Mouse (Mus musculus): ENCODE results near the gene Tubb2a.
"Not testable (repeated sequence)": the region's sequence is repeated elsewhere in the genome, so short reads cannot be mapped to it uniquely, and the experiment has no call there.

Tubb2a gene

GRCm38 (mm10) chr13:34088871-34089288, 11.1 kb upstream of the Tubb2a start:
- no peak for DNase-seq

GRCm38 (mm10) chr13:34088201-34088649, 10.4 kb upstream of the Tubb2a start:
- not testable (repeated sequence) for DNase-seq

DNA sequence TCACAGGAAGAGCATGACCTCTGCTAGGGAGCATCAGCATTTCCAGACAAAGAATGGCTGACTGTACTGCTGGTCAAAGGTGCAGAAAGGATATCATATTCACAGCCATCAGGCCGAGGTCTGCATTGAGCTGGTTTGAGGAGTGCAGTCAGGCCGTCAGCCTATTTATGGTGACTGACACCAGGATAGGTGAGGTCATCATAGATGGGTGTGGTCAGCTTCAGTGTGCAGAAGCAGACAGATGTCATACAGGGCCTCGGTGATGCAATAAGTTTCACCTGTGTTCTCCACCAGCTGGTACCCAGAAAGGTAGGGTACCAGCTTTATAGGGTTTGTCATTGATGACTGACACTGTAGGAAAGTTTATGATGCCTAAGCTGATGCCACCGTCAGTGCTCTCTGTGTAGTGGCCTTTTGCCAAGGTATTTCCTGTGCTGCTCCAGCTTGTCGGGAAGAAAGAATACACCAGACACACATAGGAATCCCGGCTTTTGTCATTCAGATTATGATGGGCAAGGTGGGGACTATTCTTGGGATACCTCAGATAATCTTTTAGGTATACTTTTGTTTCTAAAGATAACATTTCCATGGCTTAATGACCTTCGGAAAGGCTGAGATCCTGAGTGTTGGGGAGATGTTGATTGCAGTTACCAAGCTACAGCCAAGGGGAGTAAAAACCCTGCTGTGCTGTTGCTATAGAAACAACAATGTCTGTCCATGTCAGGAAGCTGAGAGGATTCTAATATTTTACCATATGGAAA, 9.4 kb upstream of the Tubb2a start:
- DNase-seq, result no peak

- peak; percentile 22 for DNase-seq
These were observed 6.4 kb upstream of the Tubb2a start for GRCm38 (mm10) chr13:34084026-34084750.

DNA sequence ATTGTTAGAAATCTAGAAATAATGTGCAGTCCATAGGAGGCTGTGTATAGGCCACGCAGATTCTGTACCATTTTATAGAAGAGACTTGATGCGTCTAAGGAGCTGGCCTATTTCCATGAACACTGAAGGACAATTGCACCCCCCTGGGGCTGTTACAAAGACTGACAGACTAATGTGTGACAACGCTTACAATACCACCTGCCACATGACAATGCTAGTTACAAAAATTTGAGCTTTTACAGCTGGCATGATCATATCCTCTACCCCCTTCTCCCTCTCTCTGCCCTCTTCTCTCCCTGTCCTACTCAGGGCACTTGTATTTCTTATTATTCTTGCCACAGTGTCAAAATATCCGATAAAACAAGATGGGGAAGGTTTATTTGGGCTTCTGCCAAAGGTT, 4.1 kb upstream of the Tubb2a start:
- no peak for DNase-seq

DNA sequence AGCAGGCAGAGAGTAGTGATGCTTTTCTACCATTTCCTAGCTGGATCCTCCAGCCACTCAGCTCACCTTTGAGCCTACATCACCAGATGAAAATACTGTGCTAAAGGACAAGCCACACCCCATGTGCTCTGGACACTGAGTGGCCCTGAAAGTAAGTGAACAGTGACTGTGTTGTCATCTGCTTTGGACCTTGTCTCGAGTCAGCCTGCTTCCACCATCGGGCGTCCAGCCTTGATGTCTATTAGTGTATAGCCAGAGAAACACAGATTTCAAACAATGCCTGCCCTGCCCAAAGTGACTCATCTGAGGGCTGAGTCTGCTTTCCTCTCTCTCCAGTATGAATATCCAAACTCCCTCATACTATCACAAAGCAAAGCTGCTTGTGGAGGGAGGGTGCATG, 2.0 kb upstream of the Tubb2a start:
- DNase-seq, result no peak

GRCm38 (mm10) chr13:34078500-34079280, 883 bp upstream of the Tubb2a start:
- DNase-seq, result no peak

GRCm38 (mm10) chr13:34076561-34077491, 981 bp downstream of the Tubb2a start:
- DNase-seq, result peak; percentile 59

- DNase-seq, result not testable (repeated sequence)
These were observed 1.9 kb downstream of the Tubb2a start for GRCm38 (mm10) chr13:34075893-34076292.

DNA sequence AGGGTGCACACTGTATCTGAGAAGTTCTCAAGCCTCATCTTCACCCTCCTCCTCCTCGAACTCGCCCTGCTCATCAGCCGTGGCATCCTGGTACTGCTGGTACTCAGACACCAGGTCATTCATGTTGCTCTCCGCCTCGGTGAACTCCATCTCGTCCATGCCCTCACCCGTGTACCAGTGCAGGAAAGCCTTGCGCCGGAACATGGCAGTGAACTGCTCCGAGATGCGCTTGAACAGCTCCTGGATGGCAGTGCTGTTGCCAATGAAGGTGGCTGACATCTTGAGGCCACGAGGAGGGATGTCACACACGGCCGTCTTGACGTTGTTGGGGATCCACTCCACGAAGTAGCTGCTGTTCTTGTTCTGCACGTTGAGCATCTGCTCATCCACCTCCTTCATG, 3.4 kb downstream of the Tubb2a start:
- DNase-seq, result not testable (repeated sequence)

GRCm38 (mm10) chr13:34072847-34073246, 5.0 kb downstream of the Tubb2a start:
- DNase-seq, result no peak

DNA sequence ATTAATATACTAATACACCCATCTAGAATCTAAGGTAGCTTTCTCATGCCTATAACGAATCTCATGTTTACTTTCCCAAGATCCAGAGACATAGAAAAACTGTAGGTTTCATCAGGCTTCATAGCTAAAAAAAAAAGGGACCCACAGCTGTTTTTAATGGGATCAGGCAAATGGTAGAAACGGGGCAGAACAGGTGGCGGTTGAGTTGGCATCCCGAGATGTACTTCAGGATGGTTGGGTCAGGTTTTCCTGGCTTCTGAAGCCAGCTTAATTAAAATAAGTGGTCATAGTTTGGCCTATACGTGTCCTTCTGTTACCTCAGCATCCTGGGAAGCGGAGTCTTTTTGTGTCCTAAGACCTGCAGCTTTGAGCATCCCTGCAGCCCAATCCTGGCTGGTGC, 6.0 kb downstream of the Tubb2a start:
- DNase-seq, result no peak

DNA sequence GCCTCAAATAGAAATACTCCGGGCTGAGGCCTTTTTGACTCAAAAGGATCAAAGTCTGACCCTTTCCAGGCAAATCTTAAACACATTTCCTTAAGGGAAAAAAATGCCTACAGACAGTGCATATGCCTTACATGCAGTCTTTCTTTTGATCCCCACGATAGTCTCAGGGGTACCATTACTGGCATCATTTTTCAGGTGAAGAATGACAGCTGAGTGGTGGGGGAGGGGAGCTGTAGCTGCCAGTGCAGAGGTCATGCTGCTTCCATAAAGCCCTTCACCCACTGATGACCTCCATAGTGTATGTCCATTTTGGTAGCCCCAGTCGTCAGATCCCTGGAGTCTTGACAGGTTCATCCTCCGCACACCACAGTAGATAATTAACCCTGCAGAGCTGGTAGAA, 7.5 kb downstream of the Tubb2a start:
- DNase-seq, result no peak

GRCm38 (mm10) chr13:34066351-34066750, 11.5 kb downstream of the Tubb2a start:
- DNase-seq, result no peak

GRCm38 (mm10) chr13:34062466-34062865, 15.3 kb downstream of the Tubb2a start:
- no peak for DNase-seq

DNA sequence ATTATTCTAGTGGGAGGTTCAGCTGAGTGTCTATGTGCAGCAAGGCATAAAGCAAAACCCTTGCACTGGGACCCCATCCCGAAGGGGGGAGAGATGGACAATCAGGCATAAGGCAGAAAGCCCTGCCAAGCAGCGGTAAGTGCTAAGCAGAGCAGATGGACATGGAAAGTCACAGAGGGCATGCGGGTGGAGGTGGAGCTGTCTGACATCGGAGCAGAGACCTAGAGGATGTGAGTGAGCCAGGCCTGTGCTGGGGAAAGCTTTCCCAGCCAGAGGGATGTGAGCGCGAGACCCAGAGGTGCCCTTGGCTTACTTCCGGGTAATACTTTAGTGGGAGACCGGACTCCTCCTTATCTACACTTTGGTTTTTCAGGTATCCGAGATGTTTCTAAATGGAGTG, 17.7 kb downstream of the Tubb2a start:
- no peak for DNase-seq

DNA sequence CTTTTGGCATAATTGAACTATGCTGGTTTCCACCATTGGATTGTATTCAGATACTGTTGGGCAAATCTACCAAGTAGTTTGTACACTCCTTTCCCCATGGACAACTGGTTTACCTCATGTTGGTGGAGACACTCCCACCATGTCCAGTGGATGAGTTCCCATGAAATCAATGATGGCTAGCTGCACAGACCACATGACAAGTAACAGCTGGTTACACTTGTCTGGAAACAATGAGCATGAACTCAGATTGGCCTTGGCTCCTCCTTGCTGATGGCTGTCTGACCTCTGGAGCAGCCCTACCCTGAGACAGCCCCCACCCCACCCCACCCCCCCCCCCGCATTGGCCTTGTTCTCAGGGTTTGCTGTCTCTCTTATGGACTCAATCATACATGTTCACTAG, 20.6 kb downstream of the Tubb2a start:
- DNase-seq, result no peak

GRCm38 (mm10) chr13:34054983-34055382, 22.8 kb downstream of the Tubb2a start:
- DNase-seq, result no peak

- DNase-seq, result no peak
These were observed 23.4 kb downstream of the Tubb2a start for GRCm38 (mm10) chr13:34054391-34054790.

GRCm38 (mm10) chr13:34053673-34054282, 24.0 kb downstream of the Tubb2a start:
- DNase-seq, result no peak

DNA sequence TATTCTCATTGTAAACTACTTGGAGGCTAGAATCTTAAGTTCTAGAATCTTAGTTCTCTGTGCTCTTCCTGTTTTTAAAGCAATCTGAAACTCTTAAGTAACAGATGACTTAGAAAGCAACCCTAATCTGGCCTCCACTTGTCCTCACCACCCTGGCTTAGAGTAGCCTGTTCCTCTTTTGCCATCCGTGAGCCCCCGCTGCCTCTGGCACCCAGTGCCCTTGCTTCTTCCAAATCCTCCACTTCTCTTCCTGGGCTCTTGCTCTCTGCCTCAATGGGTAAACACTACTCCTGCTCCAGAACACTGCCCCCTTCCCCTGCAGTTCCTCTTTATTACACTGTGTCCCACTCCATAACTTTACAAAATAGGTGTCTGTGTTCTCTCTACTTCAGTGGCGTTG, 26.1 kb downstream of the Tubb2a start:
- DNase-seq, result no peak

- DNase-seq, result no peak
These were observed 27.3 kb downstream of the Tubb2a start for GRCm38 (mm10) chr13:34050479-34050878.

Data from cerebellum, adult 9-11 months (tissue).